Mouse (Mus musculus) myocyte (in vitro differentiated cells): Measurements from ENCODE around the gene Atg10.

Experiments used
- E2F4 ChIP-seq: IDR thresholded peaks from one replicate; pipeline ENCODE4 v1.6.1; 2011; ENCODE audit warnings: mild to moderate bottlenecking, control low read depth, moderate library complexity; ENCODE audit not compliant: insufficient read depth
- MYOG ChIP-seq, 3 experiments: IDR thresholded peaks; one replicate each; pipeline ENCODE4 v1.6.1; 2011; ENCODE audit warnings: control low read depth in 2 of 3, low read depth in 2 of 3, mild to moderate bottlenecking in 2 of 3; ENCODE audit not compliant: insufficient read length in 2 of 3, control insufficient read depth in 1 of 3, insufficient read depth in 1 of 3
- POLR2A ChIP-seq: IDR thresholded peaks from one replicate; pipeline ENCODE4 v1.6.1; 2011; ENCODE audit warnings: low read depth, mild to moderate bottlenecking, control low read depth, moderate library complexity; ENCODE audit not compliant: insufficient read length
- POLR2AphosphoS2 ChIP-seq: IDR thresholded peaks from one replicate; pipeline ENCODE4 v1.6.1; 2011; ENCODE audit warnings: low read depth, control low read depth; ENCODE audit not compliant: insufficient read length
- SRF ChIP-seq: IDR thresholded peaks from one replicate; pipeline ENCODE4 v1.6.1; 2011; ENCODE audit warnings: low read depth; ENCODE audit not compliant: control insufficient read depth, insufficient read length
- TCF12 ChIP-seq: IDR thresholded peaks from one replicate; pipeline ENCODE4 v1.6.1; 2011; ENCODE audit warnings: mild to moderate bottlenecking, control low read depth; ENCODE audit not compliant: poor library complexity, insufficient read depth, severe bottlenecking
- USF1 ChIP-seq: IDR thresholded peaks from one replicate; pipeline ENCODE4 v1.6.1; 2011; ENCODE audit warnings: low read depth, mild to moderate bottlenecking, control low read depth, moderate library complexity

GRCm38 (mm10) chr13:90890111-90890510 lies 333.7 kb downstream of the Atg10 start:
- no peak for TF ChIP-seq SRF
- TF ChIP-seq TCF12 = no peak
- no peak for TF ChIP-seq MYOG (IDR thresholded peaks at IDR 0.05; ENCODE audit: control insufficient read depth in 1 of 3, insufficient read depth in 1 of 3, insufficient read length in 2 of 3, low read depth in 2 of 3)
- TF ChIP-seq POLR2A = no peak
- no peak for TF ChIP-seq E2F4
- TF ChIP-seq USF1 = no peak
- no peak for TF ChIP-seq POLR2AphosphoS2
